Mouse (Mus musculus) left cerebral cortex, adult 18-20 months (tissue): ENCODE measurements at regions not wholly inside any gene's neighbourhood (a gene's known extent, or its start where the extent isn't known, plus 50 kb on each side); places are given as distances from the start of the nearest gene placed in this dataset.

ENCODE experiments used
- DNase-seq, 2 experiments: peaks; one replicate each; pipeline ENCODE4 v3.0.0; 2021 to 2022; ENCODE audit warnings: low spot score in 2 of 2, mixed read lengths in 1 of 2

DNA sequence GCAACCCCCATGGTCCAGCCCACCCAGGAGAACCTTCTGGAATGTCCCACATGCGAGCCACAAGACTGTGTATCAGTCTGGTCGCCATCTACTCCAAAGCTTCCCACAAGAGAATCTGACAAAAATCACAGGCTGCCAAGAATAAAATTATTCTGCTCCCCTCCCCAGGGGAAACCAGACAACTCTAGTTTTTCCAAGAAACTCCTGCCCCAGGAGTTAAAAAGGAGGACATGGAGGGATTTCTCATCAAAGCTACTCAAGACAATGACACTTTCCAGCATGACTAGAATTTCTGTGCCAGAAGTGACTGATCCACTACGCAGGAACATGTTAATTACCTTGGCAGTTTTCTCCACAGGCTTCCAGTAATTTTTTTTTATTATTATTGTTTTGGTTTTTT is 98.4 kb downstream of the Psmg1 start:
- no peak for DNase-seq

DNA sequence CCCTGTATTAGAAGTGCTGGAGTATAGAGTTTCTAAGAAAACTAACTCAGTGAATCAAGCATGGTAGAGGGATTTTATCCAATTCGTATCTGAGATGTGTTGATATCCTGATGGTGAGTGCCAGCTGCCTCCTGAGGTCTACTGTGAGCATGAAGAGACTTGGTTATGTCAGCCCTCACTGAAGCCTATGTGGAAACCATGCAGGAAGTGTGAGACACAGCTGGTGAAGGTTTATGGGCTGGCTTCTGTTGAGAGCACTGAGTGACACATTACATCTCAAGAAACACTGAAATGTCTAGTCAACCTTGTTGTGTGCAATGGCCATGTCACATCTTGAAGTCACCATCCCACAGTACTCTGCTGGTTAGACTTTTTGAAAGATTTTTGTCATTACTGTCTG is 104.6 kb downstream of the Psmg1 start:
- no peak for DNase-seq

DNA sequence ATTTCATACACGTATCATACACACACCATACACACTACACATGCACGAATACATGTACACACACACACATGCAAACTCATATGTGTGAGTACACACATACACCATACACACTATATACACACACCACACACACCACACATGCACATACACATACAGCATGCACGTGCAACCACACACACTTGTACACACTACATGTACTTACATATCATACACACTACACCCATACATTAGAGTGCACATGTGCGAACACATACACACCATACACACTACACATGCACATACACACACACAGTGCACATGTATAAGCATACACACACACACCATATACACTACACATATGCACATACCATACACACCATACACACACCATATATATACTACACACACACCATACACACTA is 117.5 kb downstream of the Psmg1 start:
- no peak for DNase-seq

DNA sequence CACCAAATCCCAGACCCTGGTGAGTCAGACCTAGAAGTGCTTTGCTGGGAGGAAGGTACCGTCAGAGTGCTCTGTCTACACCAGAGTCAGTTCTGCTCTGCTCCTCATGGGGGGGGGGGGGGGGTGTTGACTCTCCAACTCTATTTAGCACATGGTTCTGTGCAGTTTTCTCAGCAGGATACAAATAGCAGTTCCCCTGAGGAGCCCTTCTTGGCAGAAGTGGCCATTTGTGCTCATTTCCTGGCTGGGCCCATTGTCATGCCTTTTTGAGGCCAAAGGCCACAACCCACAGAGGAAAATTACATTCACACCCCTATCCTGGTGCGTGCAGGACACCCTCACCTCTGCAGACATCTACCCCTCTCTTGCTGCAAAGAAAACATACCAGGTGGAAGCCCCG is 118.3 kb downstream of the Psmg1 start:
- DNase-seq, result no peak

DNA sequence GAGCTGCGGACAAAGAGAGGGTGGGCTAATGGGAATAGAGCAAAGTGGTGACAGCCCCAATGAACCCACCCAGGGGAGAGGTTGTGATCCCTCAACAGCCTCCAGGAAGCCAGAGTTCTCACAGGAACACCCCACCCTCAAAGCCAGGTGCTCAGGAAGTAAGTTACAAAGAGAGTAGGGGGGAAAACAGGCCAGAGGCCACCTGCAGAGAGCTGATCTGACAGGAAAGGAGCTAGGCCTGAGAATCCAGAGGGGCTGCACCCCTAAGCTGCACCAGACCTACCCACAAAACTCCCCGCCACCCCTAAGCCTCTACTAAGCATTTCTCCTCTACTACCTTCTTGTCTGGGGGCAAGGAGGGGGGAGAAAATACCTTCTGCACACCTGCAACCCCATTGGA is 120.5 kb downstream of the Psmg1 start:
- no peak for DNase-seq

DNA sequence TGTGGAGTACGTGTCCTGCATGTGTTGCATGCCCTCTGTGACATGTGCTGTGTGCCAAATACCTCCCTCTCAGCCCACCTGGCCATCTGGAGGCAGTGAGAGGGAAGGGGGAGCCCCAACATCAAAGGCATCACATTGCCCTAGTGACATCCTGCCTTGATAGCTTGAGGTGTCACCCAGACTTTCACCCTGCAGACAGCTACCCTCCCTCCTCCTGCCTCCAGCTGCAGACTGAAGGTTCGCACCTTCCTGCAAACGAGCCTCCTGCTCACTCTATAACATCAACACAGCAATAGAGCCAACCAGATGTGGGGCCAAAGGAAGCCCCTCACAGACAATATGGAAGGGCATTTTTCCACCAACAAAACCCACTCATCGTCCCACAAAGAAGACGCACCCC is 121.3 kb downstream of the Psmg1 start:
- DNase-seq, result no peak

DNA sequence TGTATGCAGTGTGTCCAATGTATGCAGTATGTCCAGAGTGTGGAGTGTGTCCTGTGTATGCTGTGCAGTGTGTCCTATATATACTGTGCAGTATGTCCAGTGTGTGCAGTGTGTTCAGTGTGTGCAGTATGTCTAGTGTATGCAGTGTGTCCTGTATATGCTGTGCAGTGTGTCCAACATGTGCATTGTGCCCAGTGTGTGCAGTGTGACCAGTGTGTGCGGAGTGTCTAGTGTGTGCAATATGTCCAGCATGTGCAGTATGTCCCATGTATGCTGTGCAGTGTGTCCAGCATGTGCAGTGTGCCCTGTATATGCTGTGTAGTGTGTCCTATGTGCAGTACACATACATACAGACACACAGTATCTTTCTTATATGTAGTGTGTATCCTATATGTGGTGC is 121.9 kb downstream of the Psmg1 start:
- DNase-seq, result no peak

DNA sequence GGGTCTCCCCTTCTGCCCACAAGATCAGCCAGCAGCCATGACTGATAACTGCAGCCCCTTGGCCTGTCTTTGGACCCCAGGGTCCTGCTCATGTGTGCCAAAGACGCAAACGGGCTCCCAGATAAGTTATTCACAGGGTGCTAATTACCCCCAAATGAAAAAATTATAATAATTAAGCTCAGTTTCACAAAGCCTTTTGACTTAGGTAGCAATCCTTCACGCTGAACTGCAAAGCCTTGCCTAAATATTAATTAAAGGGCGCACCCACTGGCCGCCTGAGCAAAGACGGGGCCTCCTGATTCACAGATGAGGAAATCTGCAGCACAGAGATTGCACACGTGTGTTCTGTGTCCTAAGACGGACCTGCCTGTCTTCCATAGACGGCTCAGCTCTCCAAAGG is 123.2 kb downstream of the Psmg1 start:
- no peak for DNase-seq

DNA sequence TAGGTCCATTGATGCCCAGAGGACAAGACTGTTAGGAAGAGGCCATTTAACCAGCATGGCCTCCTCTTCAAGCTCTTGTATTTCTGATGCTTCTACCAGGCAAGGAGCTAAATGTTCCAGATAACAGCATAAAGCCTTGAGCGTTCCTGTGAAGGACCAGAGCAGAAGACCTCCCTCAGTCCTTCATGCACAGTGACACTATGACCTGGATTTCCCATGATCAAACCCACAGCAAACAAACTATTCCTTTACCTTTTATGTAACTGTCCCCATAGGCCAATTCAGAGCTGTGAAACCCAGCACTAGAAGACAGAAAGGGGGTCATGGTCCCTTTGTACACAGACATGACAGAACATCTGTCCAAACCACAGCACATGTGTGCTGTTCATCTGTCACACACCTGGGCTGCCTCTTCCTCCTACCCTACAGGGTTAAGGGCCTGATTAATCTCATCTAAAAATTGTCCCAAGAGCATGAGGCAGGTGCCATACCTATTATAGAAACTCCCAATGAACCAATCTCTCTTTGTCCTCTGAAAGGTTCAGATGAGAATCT is 123.8 kb downstream of the Psmg1 start:
- DNase-seq, result no peak

DNA sequence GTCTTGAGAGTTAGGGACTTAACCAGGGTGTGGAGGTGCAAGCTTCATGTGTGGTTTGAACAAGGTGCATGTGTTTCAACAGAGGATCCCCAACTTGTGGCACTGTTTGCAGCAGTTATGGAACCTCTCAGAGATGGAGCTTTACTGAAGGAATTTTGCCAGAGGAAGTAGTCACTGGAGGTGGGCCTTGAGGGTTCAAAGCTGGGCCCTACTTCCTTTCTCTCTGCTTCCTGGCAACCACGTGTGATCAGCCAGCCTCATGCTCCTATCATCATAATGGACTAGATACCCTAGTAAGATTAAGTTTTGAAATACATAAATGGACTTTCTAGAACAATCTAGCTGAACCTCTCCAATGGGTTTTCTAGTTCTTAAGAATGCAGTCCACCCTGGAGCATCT is 125.2 kb downstream of the Psmg1 start:
- DNase-seq, result no peak

DNA sequence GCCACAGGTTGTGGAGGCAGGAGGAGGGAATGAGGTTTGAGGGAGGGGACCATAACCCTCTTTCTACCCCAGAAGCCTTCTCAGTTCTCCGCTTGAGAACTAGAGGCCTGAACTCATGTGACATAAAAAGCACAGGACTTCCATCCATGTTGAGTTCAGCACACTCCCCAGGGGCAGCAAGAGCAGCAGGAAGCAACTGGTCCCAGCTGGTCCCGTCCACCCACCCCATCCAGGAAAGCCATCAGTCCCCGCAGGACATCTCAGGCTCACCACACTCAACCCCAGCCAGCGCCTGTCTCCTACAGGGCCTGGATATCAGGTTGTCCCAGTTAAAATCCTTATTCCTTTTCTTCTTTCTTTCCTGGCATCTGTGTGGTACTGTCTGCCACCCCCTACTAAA is 126.1 kb downstream of the Psmg1 start:
- no peak for DNase-seq

DNA sequence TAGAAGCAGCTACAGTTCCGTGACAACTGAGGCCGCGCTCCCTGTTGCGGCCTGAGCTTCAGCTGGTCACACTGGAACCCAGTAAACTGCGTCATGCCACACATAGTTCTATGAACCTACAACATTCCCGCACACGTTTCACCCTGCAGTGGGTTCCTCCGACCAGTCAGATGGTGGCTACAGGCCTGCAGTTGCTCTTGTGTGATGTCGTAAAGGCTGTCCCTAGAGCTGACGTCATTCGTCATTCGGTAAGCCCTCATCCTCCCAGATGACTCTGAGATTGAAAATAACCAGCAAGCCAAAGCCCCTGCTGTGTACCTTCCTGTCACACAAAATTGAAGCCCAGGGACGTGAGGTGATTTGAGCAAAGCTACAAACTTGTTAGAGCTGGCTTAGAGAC is 126.7 kb downstream of the Psmg1 start:
- no peak for DNase-seq

DNA sequence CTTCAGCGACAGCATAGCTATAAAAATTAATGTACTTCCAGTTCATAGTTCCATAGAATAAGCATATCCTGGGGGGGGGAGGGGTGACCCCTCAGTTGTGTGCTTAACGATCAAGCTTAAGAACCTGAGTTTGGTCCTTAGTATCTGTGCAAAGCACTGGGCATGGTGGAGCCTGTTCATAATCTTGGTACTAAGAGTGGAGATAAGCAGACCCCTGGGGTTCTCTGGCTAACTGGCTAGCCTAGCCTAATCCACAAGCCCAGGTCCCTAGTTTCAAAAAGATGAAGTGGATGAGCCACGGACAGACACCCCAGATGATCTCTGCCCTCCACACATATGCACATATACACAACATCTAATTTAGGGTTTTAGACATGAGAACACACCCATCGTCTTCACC is 127.2 kb downstream of the Psmg1 start:
- DNase-seq, result no peak

DNA sequence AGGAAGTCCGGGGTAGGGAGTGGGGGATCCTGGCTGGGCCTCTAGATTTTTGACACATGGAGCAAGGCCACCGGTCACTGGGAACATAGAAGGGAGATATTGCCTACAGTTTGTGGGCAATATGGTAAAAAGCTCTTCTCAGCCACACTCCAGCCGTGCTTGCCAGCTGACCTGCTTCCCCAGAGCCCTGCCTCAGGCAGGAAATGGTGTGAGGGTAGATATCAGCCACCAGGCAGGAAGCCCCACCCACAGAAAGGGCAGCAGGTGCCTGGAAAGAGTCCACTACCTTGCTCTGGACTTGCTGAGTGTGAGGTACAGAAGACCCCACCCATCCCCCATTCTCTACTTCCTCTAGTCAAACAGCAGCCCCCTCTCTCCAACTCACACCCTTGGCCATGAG is 128.1 kb downstream of the Psmg1 start:
- no peak for DNase-seq

DNA sequence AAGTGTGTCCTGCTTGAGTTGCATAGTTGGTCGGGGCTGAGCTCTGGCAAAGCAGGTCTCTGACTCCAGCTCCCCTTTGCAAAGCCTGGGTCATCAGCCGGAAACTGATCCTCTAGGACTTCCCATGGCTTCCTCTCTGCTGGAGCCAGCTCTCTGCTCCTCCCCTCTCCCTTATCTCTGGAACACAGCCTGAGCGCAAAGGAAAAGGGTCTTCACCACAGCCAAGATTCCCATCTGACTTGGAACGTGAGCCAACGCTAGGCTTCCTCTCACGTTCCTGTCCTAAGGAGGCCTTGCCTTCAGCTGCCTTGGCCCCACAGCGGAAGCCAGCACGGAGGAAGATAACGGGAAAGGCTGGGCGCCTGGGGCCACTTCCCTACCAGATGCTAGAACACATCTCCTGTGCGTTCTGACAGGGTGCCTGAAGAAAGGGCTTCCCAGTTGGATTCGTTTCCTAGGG is 129.5 kb downstream of the Psmg1 start:
- no peak for DNase-seq

DNA sequence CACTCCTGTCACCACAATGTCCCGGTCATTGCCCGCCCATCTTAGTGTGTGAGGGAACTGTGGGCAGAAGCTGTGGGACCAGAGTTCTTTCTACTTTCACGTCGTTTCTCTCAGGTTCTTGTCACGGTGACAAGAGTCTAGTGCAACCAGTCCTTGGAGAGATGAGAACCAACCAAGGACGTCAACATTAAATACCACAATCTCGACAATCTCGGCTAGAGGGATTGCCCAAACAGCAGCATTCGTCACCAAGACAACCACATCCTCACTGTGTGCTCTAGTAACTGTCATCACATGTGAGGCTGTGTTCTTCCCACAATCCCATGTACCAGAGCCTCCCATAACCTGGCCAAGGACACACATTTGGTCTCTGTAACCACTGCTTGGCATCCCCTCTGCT is 129.9 kb downstream of the Psmg1 start:
- no peak for DNase-seq

DNA sequence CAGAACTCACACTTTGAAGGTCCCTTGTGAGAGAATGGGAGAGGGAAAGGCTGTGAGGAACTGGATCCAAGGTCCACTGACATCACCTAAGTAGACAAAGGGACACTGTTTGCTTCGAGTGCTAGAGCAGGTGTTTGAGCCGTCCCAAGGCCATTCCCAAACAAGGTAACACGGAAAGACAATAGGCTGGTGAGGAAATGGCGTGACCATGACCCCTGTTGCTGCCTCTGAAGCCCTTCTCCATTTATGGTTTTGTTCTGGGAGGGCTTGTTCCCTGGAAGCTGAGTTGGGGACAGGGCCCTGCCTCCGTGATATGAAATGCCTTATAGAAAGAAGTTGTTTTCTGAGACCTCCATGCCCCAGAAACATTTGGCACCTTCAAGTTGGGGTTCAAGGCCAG is 130.6 kb downstream of the Psmg1 start:
- DNase-seq, result no peak

DNA sequence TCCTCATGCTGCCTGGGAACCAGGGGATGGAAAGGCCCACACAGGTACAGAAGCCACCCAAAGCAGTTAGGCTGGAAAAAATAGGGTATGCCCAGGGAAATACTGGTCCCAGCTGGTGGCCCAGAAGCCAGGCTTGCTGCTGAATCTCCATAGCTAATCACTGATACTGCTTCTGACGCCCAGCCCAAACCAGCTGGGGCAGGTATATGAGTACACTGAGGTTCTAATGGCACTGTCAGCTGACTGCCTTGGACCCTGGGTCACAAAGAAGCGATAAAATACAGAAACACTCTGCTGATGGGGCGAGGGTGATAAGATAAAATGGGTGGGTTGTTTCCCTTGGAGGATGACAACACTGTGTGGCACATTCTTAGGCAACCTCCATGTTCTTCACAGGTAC is 133.4 kb downstream of the Psmg1 start:
- no peak for DNase-seq

DNA sequence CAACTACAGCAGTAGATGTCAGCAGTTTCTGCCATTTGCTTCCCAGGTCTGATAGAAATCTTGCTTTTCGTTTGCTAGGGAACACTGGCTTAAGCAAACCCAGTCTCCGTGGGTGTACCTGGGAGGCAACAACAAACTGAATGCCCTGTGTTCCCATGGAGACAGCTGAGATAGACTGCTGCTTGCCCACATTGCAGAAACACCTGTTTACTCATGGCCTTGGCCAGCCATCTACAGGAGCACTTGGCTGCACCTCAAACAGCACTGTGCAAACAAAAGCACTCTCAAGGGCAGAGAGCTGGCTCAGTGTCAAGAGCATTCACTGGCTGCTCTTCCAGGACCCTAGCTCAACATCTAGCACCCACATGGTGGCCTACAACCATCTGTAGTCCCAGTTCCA is 135.5 kb downstream of the Psmg1 start:
- no peak for DNase-seq

DNA sequence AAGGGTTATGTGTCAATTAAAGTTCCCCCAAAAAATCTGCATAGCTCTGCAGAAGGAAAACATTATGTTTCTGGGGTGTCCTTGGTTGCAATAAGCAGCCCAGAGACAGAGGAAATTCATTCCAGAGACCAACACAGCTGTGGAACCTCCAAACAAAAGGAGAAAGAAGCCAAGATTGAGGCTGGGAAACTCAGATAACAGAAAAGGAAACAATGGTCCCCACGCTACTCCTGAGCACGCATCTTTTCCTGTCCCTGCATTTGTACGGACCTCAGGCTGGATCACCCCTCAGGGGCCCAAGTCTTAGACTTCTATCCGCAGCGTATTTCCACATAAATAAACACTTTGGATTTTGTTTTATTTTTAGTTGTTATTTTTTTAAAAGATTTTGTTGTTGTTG is 138.9 kb downstream of the Psmg1 start:
- no peak for DNase-seq

DNA sequence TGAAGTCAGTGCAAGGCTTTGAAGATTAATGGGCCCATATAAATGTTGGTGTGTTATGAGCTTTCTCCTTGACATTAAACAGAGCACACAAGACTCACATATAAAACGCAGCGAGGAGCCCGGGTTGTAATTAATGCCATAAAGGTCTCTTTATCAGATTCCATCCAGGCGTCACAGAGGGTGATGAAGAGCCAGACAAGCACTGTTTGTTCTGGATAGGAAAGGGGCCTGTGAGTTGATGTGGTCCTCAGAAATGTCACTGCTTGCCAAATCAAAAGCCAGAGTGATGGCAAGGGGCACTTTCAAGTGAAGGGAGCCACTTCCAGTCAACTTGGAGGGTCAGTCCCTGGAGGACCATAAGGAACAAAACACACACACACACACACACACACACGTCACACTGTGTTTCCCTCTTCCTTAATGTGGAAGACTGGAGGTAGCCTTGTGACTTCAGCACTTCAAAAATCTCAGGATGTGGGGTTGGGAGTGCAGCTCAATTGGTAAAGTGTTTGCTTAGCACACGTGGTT is 142.1 kb downstream of the Psmg1 start:
- no peak for DNase-seq

DNA sequence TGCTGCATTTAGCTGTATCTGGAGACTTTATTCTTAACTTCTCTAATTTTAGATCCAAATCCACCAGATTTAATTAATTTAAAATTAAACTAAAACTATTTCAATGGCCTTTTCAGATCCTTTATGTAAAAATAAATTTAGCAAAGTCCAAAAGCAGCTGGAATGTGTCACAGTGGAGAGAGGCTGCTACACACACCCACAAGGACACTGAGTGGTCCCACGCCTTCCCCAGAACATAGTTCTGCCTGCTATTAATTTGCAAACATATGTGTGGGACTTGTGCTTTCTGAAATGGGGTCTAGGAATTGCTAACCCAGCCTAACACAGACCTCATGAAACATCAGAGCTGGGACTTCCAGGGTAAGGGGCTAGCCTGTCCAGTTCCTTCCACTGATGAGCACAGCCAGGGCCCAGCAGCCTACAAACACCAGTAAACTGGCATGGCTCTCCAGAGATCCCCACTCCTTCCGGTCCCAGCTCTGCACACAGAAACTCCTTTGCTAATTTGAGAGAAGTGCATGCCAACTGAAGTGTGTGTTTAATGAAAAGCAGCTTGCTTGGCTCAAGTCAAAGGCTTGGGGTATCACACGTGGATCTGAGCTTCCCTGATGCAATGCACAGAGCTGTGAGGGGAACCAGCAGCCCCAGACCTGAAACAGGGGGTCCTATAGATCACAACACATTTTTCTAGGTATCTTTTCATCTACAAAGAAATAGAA is 142.8 kb downstream of the Psmg1 start:
- DNase-seq, result peak in 1 of 2 experiments; percentile 33

DNA sequence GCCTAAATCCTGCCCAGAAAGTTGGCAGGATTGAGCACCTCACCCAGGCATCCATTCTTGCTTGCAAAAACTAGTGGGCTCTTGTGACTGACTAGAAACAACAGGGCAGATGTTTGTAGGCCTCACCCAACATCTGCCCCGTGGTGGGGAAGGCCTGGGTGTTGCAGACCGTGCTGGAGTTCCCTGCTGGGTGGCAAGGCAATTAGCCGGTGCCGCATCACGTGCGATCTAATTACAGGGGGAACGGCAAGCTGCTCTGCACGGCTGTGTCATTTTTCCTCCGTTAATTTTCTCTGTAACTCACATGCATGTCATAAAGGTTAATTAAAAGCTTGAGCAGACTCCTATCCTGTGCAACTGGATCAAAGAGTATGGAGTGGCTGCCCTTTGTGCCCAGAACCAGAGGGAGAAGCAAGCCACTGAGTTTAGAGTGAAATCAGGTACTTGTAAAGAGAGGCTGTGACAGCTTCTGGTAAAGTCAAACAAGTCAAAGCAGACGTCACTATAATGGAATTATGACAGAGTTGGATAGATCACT is 143.5 kb downstream of the Ets2 start:
- DNase-seq, result no peak
